In genomic region chr9:116133312-116133980, GRCm38 (mm10) we compare ENCODE assay signal across 18 mouse cellular contexts. TPM values are rescaled to one million over a fixed set of nuclear protein-coding genes. Genes with fewer than 3 reads are reported as not detected.
DNase-seq lines count a peak whose midpoint lies in the region; TF ChIP-seq lines count a peak whose summit lies in the region.
"Had no signal": no experiment of that assay in that cellular context is flagged by ENCODE, and none has a peak within 500 bp of the region (broad histone marks: within the 10 kb centered on the region; RNA-seq: fewer than 3 reads in every experiment).

No protein-coding gene starts in this region.

- no peak overlapping the region for H3K4me2 ChIP-seq in CH12.LX (ENCODE audit: insufficient read depth, low read depth, poor library complexity, severe bottlenecking)
- H3K4me2 ChIP-seq: heart, embryonic 12.5 days; midbrain, embryonic 12.5 days had no signal

- dilution Hi-C loops in CH12.LX (cut with MboI; ENCODE audit: extremely low pct_ligation_motif_present, extremely low pct_unique_long_range_greater_than_20kb, low sequenced_read_pairs) = no loop called here

- peak overlapping the region; percentile 74 for H3K27ac ChIP-seq in gastrocnemius, adult 2 months
- H3K27ac ChIP-seq in CH12.LX (ENCODE audit: insufficient read depth, low read depth) = peak overlapping the region; percentile 57; the same call in 1 of the 2 replicates
- peak overlapping the region; percentile 63 for H3K27ac ChIP-seq in macrophage
- H3K27ac ChIP-seq: hindbrain, postnatal 0 days; midbrain, embryonic 12.5 days had no signal

- H3K9ac ChIP-seq in CH12.LX (ENCODE audit: insufficient read depth, low read depth) = no peak overlapping the region
- H3K9ac ChIP-seq: heart, embryonic 12.5 days; midbrain, embryonic 12.5 days had no signal

- no peak for TF ChIP-seq POLR2A in CH12.LX (IDR thresholded peaks at IDR 0.05; ENCODE audit: low read depth, low read length)

- H3K36me3 ChIP-seq in CH12.LX (replicated peaks in 1 of 2; ENCODE audit: control insufficient read depth in 1 of 2, insufficient read depth in 1 of 2, low read length in 1 of 2) = peaks cover 39 to 74% of the 10 kb centered on the region in 2 experiments
- peaks cover 32% of the 10 kb centered on the region for H3K36me3 ChIP-seq in macrophage (ENCODE audit: inconsistent target)
- H3K36me3 ChIP-seq: midbrain, embryonic 12.5 days had no signal

- peak; percentile 55; the same call in 1 of the 2 replicates for TF ChIP-seq EP300 in CH12.LX (IDR thresholded peaks at IDR 0.05; ENCODE audit: low read length)

- 23% methylated on average over 6 of the region's 6 CpGs for WGBS in macrophage (ENCODE audit: missing documents)

- in situ Hi-C loops in CH12.LX (cut with MboI; ENCODE audit: low pct_ligation_motif_present, low pct_unique_long_range_greater_than_20kb, low sequenced_read_pairs) = loop anchor here (10.0 kb wide), 1 partner anchor 251 kb away; no protein-coding TSS in a partner anchor

- peaks cover 33 to 67% of the 10 kb centered on the region in 2 experiments for H3K4me1 ChIP-seq in CH12.LX (ENCODE audit: control insufficient read depth in 1 of 2, insufficient read depth in 2 of 2)

- intact Hi-C loops in gastrocnemius, adult 2 months (cut with DNase I) = no loop called here

- no peaks in the 10 kb centered on the region for H3K27me3 ChIP-seq in CH12.LX (replicated peaks)
- H3K27me3 ChIP-seq: heart, embryonic 12.5 days; midbrain, embryonic 12.5 days had no signal

- no peaks in the 10 kb centered on the region for H3K9me3 ChIP-seq in CH12.LX (replicated peaks; ENCODE audit: low read length)
- H3K9me3 ChIP-seq: heart, embryonic 12.5 days; midbrain, embryonic 12.5 days had no signal

- TF ChIP-seq CTCF in gastrocnemius, adult 2 months (IDR thresholded peaks at IDR 0.05) = no peak
- no peak for TF ChIP-seq CTCF in CH12.LX (conservative IDR thresholded peaks at IDR 0.05 in 1 of 2, IDR thresholded peaks at IDR 0.05 in 1 of 2; ENCODE audit: low read depth in 2 of 2, low read length in 2 of 2)

- H3K79me2 ChIP-seq in CH12.LX (replicated peaks; ENCODE audit: control insufficient read depth, extremely low read depth, insufficient read depth, poor library complexity, severe bottlenecking) (peaks cover 60% of the 10 kb centered on the region), macrophage (ENCODE audit: inconsistent target) (peaks cover 70% of the 10 kb centered on the region)

- no peak overlapping the region for H3K4me3 ChIP-seq in gastrocnemius, adult 2 months
- no peak overlapping the region for H3K4me3 ChIP-seq in CH12.LX (replicated peaks in 1 of 3; ENCODE audit: low read depth in 2 of 3, low read length in 2 of 3, poor library complexity in 1 of 3)
- no peak overlapping the region for H3K4me3 ChIP-seq in macrophage (ENCODE audit: inconsistent target)
- H3K4me3 ChIP-seq: heart, embryonic 12.5 days; midbrain, embryonic 12.5 days had no signal

- DNase-seq in gastrocnemius, adult 2 months = no peak
- DNase-seq in gastrocnemius, postnatal 10 days = no peak
- peak; percentile 33 for DNase-seq in layer of hippocampus, adult 9-11 months
- DNase-seq in layer of hippocampus, postnatal 25 days (ENCODE audit: extremely low spot score in 1 of 2, low spot score in 1 of 2) = no peak
- no peak for DNase-seq in CH12.LX (ENCODE audit: extremely low read depth)
- no peak for DNase-seq in cerebellum, adult 11-12 months
- DNase-seq in natural killer cell, adult 2 months (ENCODE audit: low spot score in 2 of 2) = no peak
- DNase-seq: adrenal gland, adult 2 months; cerebellum, adult 8-10 months; gastrocnemius, postnatal 36 days; heart, postnatal 4 days; kidney, adult 11 months; lung, postnatal 36 days; right cerebral cortex, postnatal 25 days had no signal

- TF ChIP-seq RAD21 in CH12.LX (IDR thresholded peaks at IDR 0.05; ENCODE audit: low read depth, low read length) = no peak

TF ChIP-seq in CH12.LX, 34 proteins besides CTCF, POLR2A, EP300 and RAD21:
- no peak for TF ChIP-seq RCOR1 (conservative IDR thresholded peaks at IDR 0.05; ENCODE audit: low read depth, low read length)
- no peak for TF ChIP-seq CHD1 (IDR thresholded peaks at IDR 0.05; ENCODE audit: low read depth, low read length)
- no peak for TF ChIP-seq USF1 (IDR thresholded peaks at IDR 0.05; ENCODE audit: low read depth, low read length)
- no peak for TF ChIP-seq NELFE (IDR thresholded peaks at IDR 0.05; ENCODE audit: low read depth, low read length)
- TF ChIP-seq ZMIZ1 (IDR thresholded peaks at IDR 0.05; ENCODE audit: low read depth, low read length) = no peak
- no peak for TF ChIP-seq POLR2AphosphoS2 (IDR thresholded peaks at IDR 0.05; ENCODE audit: low read depth, low read length)
- 0 out of 2 replicates have a peak, but pooled peaks have one; percentile 8 for TF ChIP-seq MXI1 (IDR thresholded peaks at IDR 0.05; ENCODE audit: low read depth, low read length)
- no peak for TF ChIP-seq JUND (conservative IDR thresholded peaks at IDR 0.05; ENCODE audit: low read depth, low read length)
- TF ChIP-seq MAX (IDR thresholded peaks at IDR 0.05; ENCODE audit: low read length) = no peak
- no peak for TF ChIP-seq E2F4 (IDR thresholded peaks at IDR 0.05; ENCODE audit: insufficient replicate concordance, low read depth, low read length)
- TF ChIP-seq JUN (IDR thresholded peaks at IDR 0.05; ENCODE audit: insufficient read depth, low read depth, low read length) = no peak
- TF ChIP-seq USF2 (conservative IDR thresholded peaks at IDR 0.05; ENCODE audit: low read depth, low read length) = no peak
- TF ChIP-seq CHD2 (IDR thresholded peaks at IDR 0.05; ENCODE audit: low read length) = no peak
- TF ChIP-seq TBP (conservative IDR thresholded peaks at IDR 0.05; ENCODE audit: low read depth, low read length) = no peak
- peak; percentile 92 for TF ChIP-seq MEF2A (IDR thresholded peaks at IDR 0.05; ENCODE audit: borderline replicate concordance, low read depth, low read length)
- peak; percentile 31; the same call in 1 of the 2 replicates for TF ChIP-seq BHLHE40 (IDR thresholded peaks at IDR 0.05; ENCODE audit: low read depth, low read length)
- no peak for TF ChIP-seq NRF1 (IDR thresholded peaks at IDR 0.05; ENCODE audit: low read depth, low read length)
- TF ChIP-seq HCFC1 (IDR thresholded peaks at IDR 0.05; ENCODE audit: low read depth, low read length) = no peak
- TF ChIP-seq ETS1 (conservative IDR thresholded peaks at IDR 0.05; ENCODE audit: low read depth, low read length) = peak; percentile 66
- TF ChIP-seq ZNF384 (IDR thresholded peaks at IDR 0.05; ENCODE audit: low read depth, low read length) = 0 out of 2 replicates have a peak, but pooled peaks have one; percentile 11
- no peak for TF ChIP-seq SIN3A (IDR thresholded peaks at IDR 0.05; ENCODE audit: low read length)
- TF ChIP-seq SMC3 (IDR thresholded peaks at IDR 0.05; ENCODE audit: low read depth, low read length) = no peak
- peak; percentile 56 for TF ChIP-seq TCF12 (IDR thresholded peaks at IDR 0.05; ENCODE audit: low read depth, low read length)
- TF ChIP-seq PAX5 (IDR thresholded peaks at IDR 0.05; ENCODE audit: low read length) = no peak

RNA-seq across cellular contexts. Expression of gene Tgfbr2, which starts 41.7 kb away (rescaled TPM):
- 10 to 100 TPM; 18.4 to 23.5 TPM for total RNA-seq in gastrocnemius, adult 2 months (2021)
- total RNA-seq in gastrocnemius, postnatal 10 days (2021) = 10 to 100 TPM; 39.2 to 50.0 TPM
- 10 to 100 TPM; 10.4 to 12.2 TPM for total RNA-seq in layer of hippocampus, postnatal 25 days (2021)
- total RNA-seq in CH12.LX (2012; rRNA removed) (43.0 and 46.3 TPM in 2 replicates), CH12.LX (2014; rRNA removed) (19.6 and 21.2 TPM in 2 replicates)
- polyA plus RNA-seq in CH12.LX (2012; ENCODE audit: insufficient read length, low read depth) (37.4 and 42.8 TPM in 2 replicates), macrophage (2018) (69.5 to 93.5 TPM (median 80.3 TPM) in 3 replicates)
- total RNA-seq in macrophage (2018; cell fraction: chromatin; rRNA removed) = 10 to 100 TPM; 15.9 to 41.2 (median 29.0) TPM
- 100 to 1,000 TPM in 14 of 26 experiments, 10 to 100 TPM in 12; 65.6 to 133 (median 103) TPM for total RNA-seq in macrophage (2018; cell fraction: cytosol; rRNA removed)
- 100 to 1,000 TPM in 6 of 26 experiments, 10 to 100 TPM in 20; 35.9 to 112 (median 82.4) TPM for total RNA-seq in macrophage (2018; cell fraction: nucleus; rRNA removed)
